Mouse (Mus musculus) heart, adult 2 months (tissue): ENCODE data around the gene Pum1. TPM values are rescaled to one million over a fixed set of nuclear protein-coding genes. Genes with fewer than 3 reads are reported as not detected.

Source experiments
- DNase-seq, 2 experiments: peaks; one replicate each; pipeline ENCODE4 v3.0.0; 2021
- H3K27ac ChIP-seq: fragments of 200-600 bp; 2 replicates; pipeline ENCODE4 v1.8.1; 2022
- H3K27me3 ChIP-seq: fragments of 200-500 bp; 2 replicates; pipeline ENCODE4 v1.6.1; 2012; ENCODE audit warnings: mild to moderate bottlenecking, low read length, inconsistent platforms, mixed read lengths; ENCODE audit not compliant: control insufficient read depth, insufficient read depth
- H3K36me3 ChIP-seq: fragments of 200-500 bp; 2 replicates; pipeline ENCODE4 v1.6.1; 2012; ENCODE audit warnings: low read length, inconsistent platforms; ENCODE audit not compliant: control insufficient read depth, insufficient read depth
- H3K4me1 ChIP-seq: fragments of 200-500 bp; 2 replicates; pipeline ENCODE4 v1.6.1; 2011; ENCODE audit warnings: low read length; ENCODE audit not compliant: control insufficient read depth, insufficient read depth
- H3K4me3 ChIP-seq: fragments of 200-600 bp; 2 replicates; pipeline ENCODE4 v1.8.1; 2022
- H3K79me2 ChIP-seq: fragments of 200-500 bp; replicated peaks from 2 replicates; pipeline ENCODE4 v1.6.1; 2012; ENCODE audit warnings: mild to moderate bottlenecking, inconsistent platforms, low read length, moderate library complexity, mixed read lengths; ENCODE audit not compliant: control insufficient read depth, insufficient read depth
- H3K9ac ChIP-seq: fragments of 200-500 bp; 2 replicates; pipeline ENCODE4 v1.6.1; 2012; ENCODE audit warnings: low read depth, mild to moderate bottlenecking, control low read depth, inconsistent platforms, low read length, mixed read lengths
- CTCF ChIP-seq: fragments of 200-600 bp; IDR thresholded peaks from 2 replicates; pipeline ENCODE4 v1.8.1; 2022; ENCODE audit warnings: antibody characterized with exemption, mild to moderate bottlenecking, moderate library complexity
- EP300 ChIP-seq: fragments of 200-500 bp; IDR thresholded peaks from 2 replicates; pipeline ENCODE4 v1.6.1; 2011; ENCODE audit warnings: low read depth, low read length, control low read depth; ENCODE audit not compliant: insufficient read depth
- POLR2A ChIP-seq: fragments of 200-500 bp; IDR thresholded peaks from 2 replicates; pipeline ENCODE4 v1.6.1; 2011; ENCODE audit warnings: mild to moderate bottlenecking, low read depth, low read length, control low read depth; ENCODE audit not compliant: insufficient read depth
- WGBS: fragments of 180-500 bp; shearing (Covaris S2); methylation state at CpG from one replicate; pipeline ENCODE4 v1.1.7; 2018; 5-methylcytosine and 5-hydroxymethylcytosine counted together
- intact Hi-C: fragments of 180-260 bp; cut with DNase I; formaldehyde crosslinking; loops from one replicate; pipeline ENCODE4 v1.15.1; 2025
- polyA plus RNA-seq: library from polyadenylated mRNA; depleted of rRNA; stranded (reverse); fragments of >200 nt; gene quantifications from 2 replicates; pipeline ENCODE4 v1.2.3, GENCODE M21; 2012
- total RNA-seq, 2 experiments: library from RNA; stranded (reverse); gene quantifications; 2 replicates each; pipeline ENCODE4 v1.2.3; 2021

The Pum1 gene
- total and polyA plus RNA-seq, 3 experiments: 32.2 to 59.7 (median 57.1) TPM

DNA sequence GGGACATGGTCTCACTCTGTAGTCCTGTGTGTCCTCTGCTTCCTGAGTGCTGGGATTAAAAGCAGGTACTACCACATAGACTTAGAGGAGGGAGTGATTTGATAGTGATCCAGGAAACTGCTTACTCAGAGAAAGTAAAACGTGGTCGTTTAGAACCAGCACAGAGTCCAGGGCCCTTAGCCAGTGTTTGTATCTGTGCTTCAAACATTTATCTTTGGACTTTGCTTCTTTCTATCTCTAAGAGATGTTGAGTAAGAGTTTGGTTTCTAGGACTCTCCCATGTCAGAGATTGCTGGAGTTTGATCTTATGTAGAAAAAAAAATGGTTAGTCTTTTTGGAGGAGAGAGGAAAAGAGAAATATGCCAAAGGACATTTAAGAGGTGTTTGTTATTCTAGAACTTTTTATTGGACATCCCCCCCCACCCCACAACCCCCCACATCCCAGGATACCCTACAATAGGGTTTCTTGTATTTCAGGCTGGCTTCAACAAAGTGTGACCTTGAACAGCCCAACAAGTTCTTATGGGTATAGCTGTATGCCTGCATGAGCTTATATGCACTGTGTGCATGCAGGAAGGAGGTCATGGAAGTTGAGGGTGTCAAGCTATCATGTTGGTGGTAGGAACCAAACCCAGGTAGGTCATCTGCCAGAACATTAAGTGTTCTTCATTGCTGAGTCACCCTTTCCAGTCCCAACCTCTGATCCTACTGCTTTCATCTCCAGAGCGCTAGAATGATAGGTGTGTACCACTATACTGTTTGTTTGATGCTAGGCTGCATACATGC, 43.3 kb downstream of the Pum1 start:
- Histone ChIP-seq H3K36me3 (peaks cover 22% of the 10 kb centered on the region), H3K27me3 (no peaks in the 10 kb centered on the region), H3K79me2 (peaks cover 12% of the 10 kb centered on the region), H3K4me1 (peaks cover 2% of the 10 kb centered on the region), H3K4me3 (no peak overlapping the region), H3K9ac (no peak overlapping the region), H3K27ac (no peak overlapping the region)
- DNase-seq: no peak
- no peak for TF ChIP-seq EP300
- TF ChIP-seq CTCF: no peak
- intact Hi-C loops: no loop called here
- WGBS: 36% methylated on average over 3 of the region's 3 CpGs

DNA sequence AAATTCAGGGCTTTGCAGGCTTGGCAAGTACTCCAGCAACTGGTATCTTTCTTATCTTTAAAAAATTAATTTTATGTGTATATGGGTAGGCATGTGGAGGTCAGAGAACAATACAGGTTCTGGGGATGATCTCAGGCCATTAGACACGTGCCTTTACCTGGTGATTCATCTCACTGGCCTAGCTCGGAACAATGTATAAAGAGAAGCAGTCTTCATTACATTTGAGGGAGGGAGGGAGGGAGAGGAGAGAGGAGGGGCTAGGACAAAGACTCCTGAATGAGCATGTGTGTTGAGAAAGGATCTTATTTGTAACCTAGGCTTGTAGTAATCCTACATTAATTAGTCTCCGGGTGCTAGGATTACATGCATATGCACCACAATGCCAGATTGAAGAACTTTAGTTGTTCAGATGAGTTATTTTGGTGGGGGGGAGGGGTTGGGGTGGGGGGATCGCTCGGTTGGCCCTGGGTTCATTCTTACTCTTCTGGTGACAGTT, 48.3 kb downstream of the Pum1 start:
- Histone ChIP-seq H3K27ac (no peak overlapping the region), H3K36me3 (peaks cover 40% of the 10 kb centered on the region), H3K4me1 (peaks cover 20% of the 10 kb centered on the region), H3K4me3 (no peak overlapping the region), H3K9ac (no peak overlapping the region), H3K27me3 (no peaks in the 10 kb centered on the region), H3K79me2 (peaks cover 15% of the 10 kb centered on the region)
- no peak for TF ChIP-seq EP300
- no peak for TF ChIP-seq CTCF
- no peak for TF ChIP-seq POLR2A
- 66% methylated on average over 5 of the region's 5 CpGs for WGBS
- intact Hi-C loops: no loop called here
- DNase-seq: no peak

DNA sequence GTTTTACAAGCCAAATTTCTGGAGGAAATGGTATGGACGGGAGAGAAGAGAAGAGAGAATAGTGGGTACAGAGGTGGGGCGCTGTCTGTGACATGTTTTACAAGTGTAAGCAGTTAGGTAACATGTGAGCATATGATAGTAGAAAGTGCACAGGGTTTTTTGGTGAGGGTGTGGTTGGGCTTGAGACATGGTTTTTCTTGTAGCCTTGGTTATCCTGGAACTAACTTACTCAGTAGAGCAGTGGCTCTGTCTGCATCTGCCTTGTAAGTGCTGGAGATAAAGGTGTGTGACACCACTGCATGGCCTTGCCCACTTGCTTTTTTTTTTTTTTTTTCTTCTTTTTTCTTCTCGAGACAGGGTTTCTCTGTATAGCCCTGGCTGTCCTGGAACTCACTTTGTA, 49.2 kb downstream of the Pum1 start:
- H3K27me3 ChIP-seq: no peaks in the 10 kb centered on the region
- H3K79me2 ChIP-seq: peaks cover 11% of the 10 kb centered on the region
- TF ChIP-seq EP300 (no peak), POLR2A (no peak), CTCF (no peak)
- no peak overlapping the region for H3K9ac ChIP-seq
- peaks cover 18% of the 10 kb centered on the region for H3K4me1 ChIP-seq
- intact Hi-C loops: no loop called here
- H3K27ac ChIP-seq: no peak overlapping the region
- WGBS: 77% methylated on average over 3 of the region's 3 CpGs
- no peak overlapping the region for H3K4me3 ChIP-seq
- no peak for DNase-seq
- H3K36me3 ChIP-seq: peaks cover 44% of the 10 kb centered on the region

DNA sequence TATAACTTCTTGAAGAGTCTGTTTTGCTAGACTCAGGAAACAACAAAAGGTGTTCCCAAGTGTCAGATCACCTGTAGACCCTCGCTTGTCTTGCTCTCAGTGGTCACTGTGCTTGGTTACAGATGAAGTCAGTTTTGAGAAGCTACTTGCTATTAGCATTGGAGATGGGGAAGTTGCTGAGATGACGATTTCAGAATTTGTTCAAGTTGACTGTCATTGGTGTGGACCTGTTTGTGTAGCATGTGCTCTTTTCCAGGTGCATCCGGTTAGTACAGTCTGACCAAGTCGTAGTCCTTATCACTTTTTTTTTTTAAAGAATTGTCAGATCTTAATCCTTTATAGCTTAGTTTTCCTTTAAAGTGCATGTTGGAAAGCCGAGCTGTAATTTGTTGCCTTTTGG, 50.3 kb downstream of the Pum1 start:
- Histone ChIP-seq H3K36me3 (peaks cover 38% of the 10 kb centered on the region), H3K9ac (no peak overlapping the region), H3K4me1 (peaks cover 18% of the 10 kb centered on the region), H3K27ac (no peak overlapping the region), H3K4me3 (no peak overlapping the region), H3K79me2 (peaks cover 11% of the 10 kb centered on the region), H3K27me3 (no peaks in the 10 kb centered on the region)
- TF ChIP-seq POLR2A (no peak), CTCF (no peak), EP300 (no peak)
- intact Hi-C loops: no loop called here
- 53% methylated on average over 5 of the region's 5 CpGs for WGBS
- no peak for DNase-seq

DNA sequence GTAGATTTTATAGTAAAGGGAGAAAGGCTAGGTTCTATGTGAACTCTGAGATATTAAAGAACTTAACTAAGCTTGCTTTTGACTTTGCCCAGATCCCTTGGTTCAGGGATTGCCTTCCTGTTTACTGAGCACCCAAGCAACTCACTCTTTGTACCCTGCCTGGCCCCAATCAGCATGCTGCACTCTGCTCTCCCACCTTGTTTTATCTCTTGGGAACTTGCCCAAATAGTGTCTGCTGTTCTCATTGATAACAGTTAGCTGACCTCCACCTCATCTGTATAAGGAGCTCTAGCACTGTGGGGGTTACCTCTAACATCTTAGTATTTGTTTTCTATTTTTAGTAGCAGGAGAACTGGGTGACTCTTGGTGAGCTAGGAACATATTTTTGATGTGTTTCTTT, 52.0 kb downstream of the Pum1 start:
- peaks cover 11% of the 10 kb centered on the region for H3K79me2 ChIP-seq
- no peaks in the 10 kb centered on the region for H3K27me3 ChIP-seq
- TF ChIP-seq EP300: no peak
- no peak for TF ChIP-seq POLR2A
- no peak for TF ChIP-seq CTCF
- DNase-seq: no peak
- intact Hi-C loops: no loop called here
- peaks cover 18% of the 10 kb centered on the region for H3K4me1 ChIP-seq
- peaks cover 45% of the 10 kb centered on the region for H3K36me3 ChIP-seq
- H3K27ac ChIP-seq: peak overlapping the region; percentile 44
- H3K4me3 ChIP-seq: no peak overlapping the region
- H3K9ac ChIP-seq: no peak overlapping the region

DNA sequence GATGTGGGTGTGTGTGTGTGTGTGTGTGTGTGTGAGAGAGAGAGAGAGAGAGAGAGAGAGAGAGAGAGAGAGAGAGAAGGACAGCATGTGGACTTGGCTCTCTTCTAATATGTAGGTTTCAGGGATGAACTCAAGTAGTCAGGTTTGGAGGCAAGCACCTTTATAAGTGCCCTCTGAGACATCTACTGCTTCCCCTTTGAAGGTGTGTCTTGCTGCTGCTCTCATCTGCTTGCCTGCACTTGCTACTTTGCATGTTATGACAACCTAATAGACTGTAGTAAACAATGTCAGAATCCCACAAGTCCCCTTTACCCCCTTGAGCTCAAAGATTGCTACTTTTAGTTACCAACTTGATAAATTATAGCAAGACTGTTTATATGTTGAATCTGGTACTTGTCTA, 52.5 kb downstream of the Pum1 start:
- intact Hi-C loops: no loop called here
- Histone ChIP-seq H3K27me3 (no peaks in the 10 kb centered on the region), H3K4me3 (no peak overlapping the region), H3K4me1 (peaks cover 18% of the 10 kb centered on the region), H3K79me2 (peaks cover 11% of the 10 kb centered on the region), H3K9ac (no peak overlapping the region), H3K36me3 (peaks cover 50% of the 10 kb centered on the region), H3K27ac (no peak overlapping the region)
- DNase-seq: no peak
- TF ChIP-seq POLR2A (no peak), CTCF (no peak), EP300 (no peak)
